Mouse (Mus musculus): Measurements from ENCODE around the gene Lypd4.
A peak's percentile ranks its signal among the peaks of the same experiment; 100 is the strongest.
"Not testable (repeated sequence)": the region's sequence is repeated elsewhere in the genome, so short reads cannot be mapped to it uniquely, and the experiment has no call there.

The Lypd4 gene

GRCm38 (mm10) chr7:24869532-24870165 is at the start of gene Lypd4, which contains the start of gene Dmrtc2:
TSS of gene Lypd4 (minus strand) at chr7:24869941.
TSS of gene Dmrtc2 (plus strand) at chr7:24870057.
- no peak for DNase-seq (ENCODE audit: low read depth, low spot score)

- DNase-seq (ENCODE audit: low read depth, low spot score) = no peak
Observed at GRCm38 (mm10) chr7:24918763-24919323, 49.1 kb upstream of the Lypd4 start.

- no peak for DNase-seq (ENCODE audit: low read depth, low spot score)
Observed at GRCm38 (mm10) chr7:24912480-24912879, 42.7 kb upstream of the Lypd4 start.

GRCm38 (mm10) chr7:24907211-24907748 is 37.5 kb upstream of the Lypd4 start:
- no peak for DNase-seq (ENCODE audit: low read depth, low spot score)

- DNase-seq (ENCODE audit: low read depth, low spot score) = no peak
Observed at GRCm38 (mm10) chr7:24906551-24906950, 36.8 kb upstream of the Lypd4 start.

GRCm38 (mm10) chr7:24904936-24905335 is 35.2 kb upstream of the Lypd4 start:
- DNase-seq (ENCODE audit: low read depth, low spot score) = peak; percentile 76

GRCm38 (mm10) chr7:24904070-24904483 is 34.3 kb upstream of the Lypd4 start:
- peak; percentile 92 for DNase-seq (ENCODE audit: low read depth, low spot score)

- DNase-seq (ENCODE audit: low read depth, low spot score) = peak; percentile 39
Observed at GRCm38 (mm10) chr7:24903444-24903825, 33.7 kb upstream of the Lypd4 start.

- DNase-seq (ENCODE audit: low read depth, low spot score) = peak; percentile 69
Observed at GRCm38 (mm10) chr7:24902630-24903443, 33.1 kb upstream of the Lypd4 start, which contains the start of gene Arhgef1. TSS of gene Arhgef1 (plus strand) at chr7:24902912.

GRCm38 (mm10) chr7:24902264-24902629 is 32.5 kb upstream of the Lypd4 start:
- DNase-seq (ENCODE audit: low read depth, low spot score) = no peak

GRCm38 (mm10) chr7:24901842-24902241 is 32.1 kb upstream of the Lypd4 start:
- DNase-seq (ENCODE audit: low read depth, low spot score) = no peak

GRCm38 (mm10) chr7:24901114-24901513 is 31.4 kb upstream of the Lypd4 start:
- no peak for DNase-seq (ENCODE audit: low read depth, low spot score)

- no peak for DNase-seq (ENCODE audit: low read depth, low spot score)
Observed at GRCm38 (mm10) chr7:24897959-24898358, 28.2 kb upstream of the Lypd4 start.

GRCm38 (mm10) chr7:24897224-24897623 is 27.5 kb upstream of the Lypd4 start, which contains the start of gene Cd79a:
TSS of gene Cd79a (plus strand) at chr7:24897381.
- no peak for DNase-seq (ENCODE audit: low read depth, low spot score)

GRCm38 (mm10) chr7:24896269-24896668 is 26.5 kb upstream of the Lypd4 start:
- no peak for DNase-seq (ENCODE audit: low read depth, low spot score)

- not testable (repeated sequence) for DNase-seq (ENCODE audit: low read depth, low spot score)
Observed at GRCm38 (mm10) chr7:24895749-24896148, 26.0 kb upstream of the Lypd4 start.

GRCm38 (mm10) chr7:24892125-24892583 is 22.4 kb upstream of the Lypd4 start:
- DNase-seq (ENCODE audit: low read depth, low spot score) = no peak

- no peak for DNase-seq (ENCODE audit: low read depth, low spot score)
Observed at GRCm38 (mm10) chr7:24891241-24892124, 21.7 kb upstream of the Lypd4 start.

GRCm38 (mm10) chr7:24890281-24891216 is 20.8 kb upstream of the Lypd4 start:
- DNase-seq (ENCODE audit: low read depth, low spot score) = peak; percentile 72
